Mouse (Mus musculus): ENCODE measurements around the gene Olfr170. TPM values are rescaled to one million over a fixed set of nuclear protein-coding genes. Genes with fewer than 3 reads are reported as not detected.

Gene Olfr170
- total RNA-seq (2023) = not detected

DNA sequence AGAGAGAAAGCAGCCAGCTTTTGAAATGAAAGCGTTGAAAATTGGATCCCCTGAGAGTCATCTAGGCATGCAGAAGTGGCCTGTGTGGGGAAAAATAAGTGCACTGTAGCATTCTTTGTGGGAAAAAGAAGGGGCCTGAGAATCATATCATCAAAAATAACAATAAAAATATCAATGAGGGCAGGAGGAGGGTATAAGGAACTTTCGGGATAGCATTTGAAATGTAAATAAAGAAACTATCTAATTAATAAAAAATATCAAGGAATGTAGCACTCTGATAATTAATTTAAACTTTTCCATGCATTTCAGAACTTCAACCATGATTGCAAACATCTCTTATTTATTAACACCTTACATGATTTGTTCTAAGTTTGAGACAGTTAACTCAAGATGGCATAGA lies at the start of gene Olfr170:
Olfr170 (minus strand) TSS at position 101 of the 400 bp plus-strand sequence.

DNA sequence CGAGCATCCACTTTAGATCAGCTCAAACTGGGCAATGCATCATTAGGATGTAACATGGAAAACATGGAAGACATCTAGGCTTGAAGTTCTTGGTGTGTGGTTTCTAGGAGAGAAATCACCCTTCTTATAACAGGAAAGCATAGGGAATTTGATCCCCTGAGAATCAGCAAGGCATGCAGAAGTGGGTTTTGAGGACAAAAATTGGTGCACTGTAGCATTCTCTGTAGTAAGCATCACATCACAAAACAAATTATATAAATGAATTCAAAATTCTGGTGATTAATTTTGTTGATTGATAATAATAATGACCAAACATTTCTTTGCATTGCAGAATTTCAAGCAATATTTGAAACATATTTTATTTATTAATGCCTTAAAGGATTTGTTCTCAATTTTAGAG lies 18.1 kb upstream of the Olfr170 start, which contains the start of gene Olfr171:
Olfr171 (minus strand) TSS at position 101 of the 400 bp plus-strand sequence.

DNA sequence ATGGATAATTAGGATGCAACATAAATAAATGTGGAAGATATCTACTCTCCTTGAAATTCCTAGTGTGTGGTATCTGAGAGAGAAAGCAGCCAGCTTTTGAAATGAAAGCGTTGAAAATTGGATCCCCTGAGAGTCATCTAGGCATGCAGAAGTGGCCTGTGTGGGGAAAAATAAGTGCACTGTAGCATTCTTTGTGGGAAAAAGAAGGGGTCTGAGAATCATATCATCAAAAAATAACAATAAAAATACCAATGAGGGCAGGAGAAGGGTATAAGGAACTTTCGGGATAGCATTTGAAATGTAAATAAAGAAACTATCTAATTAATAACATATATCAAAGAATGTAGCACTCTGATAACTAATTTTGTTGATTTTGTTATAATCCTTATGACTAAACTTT lies 40.0 kb downstream of the Olfr170 start, which contains the start of gene Olfr169:
Olfr169 (minus strand) TSS at position 101 of the 400 bp plus-strand sequence.

Other genes with a start within 250 kb of the Olfr170 start
- not detected for gene Olfr165, start 188.7 kb downstream of the Olfr170 start, total RNA-seq (2023)
- gene Olfr166, start 128.2 kb downstream of the Olfr170 start, total RNA-seq (2023) = not detected
- gene Olfr167, start 89.6 kb downstream of the Olfr170 start, total RNA-seq (2023) = not detected
- gene Olfr168, start 76.3 kb downstream of the Olfr170 start, total RNA-seq (2023) = not detected
- gene Olfr169, start 40.1 kb downstream of the Olfr170 start, total RNA-seq (2023) = not detected
- gene Olfr171, start 18.0 kb upstream of the Olfr170 start, total RNA-seq (2023) = not detected
- not detected for gene Lamp3, start 94.5 kb upstream of the Olfr170 start, total RNA-seq (2023)
- gene B3gnt5, start 148.3 kb upstream of the Olfr170 start, total RNA-seq (2023) = 15.7 TPM